Mouse (Mus musculus) c-Kit-positive CD71-negative TER-119-negative erythroid progenitor cells, embryonic 14.5 days (primary cell): ENCODE measurements around the gene Fam172a.
A peak's percentile ranks its signal among the peaks of the same experiment; 100 is the strongest.
"Not testable (repeated sequence)": the region's sequence is repeated elsewhere in the genome, so short reads cannot be mapped to it uniquely, and the experiment has no call there.

Experiments
- DNase-seq: peaks from one replicate; pipeline ENCODE4 v3.0.0-alpha.2; 2013; ENCODE audit warnings: low read depth

Fam172a gene

DNA sequence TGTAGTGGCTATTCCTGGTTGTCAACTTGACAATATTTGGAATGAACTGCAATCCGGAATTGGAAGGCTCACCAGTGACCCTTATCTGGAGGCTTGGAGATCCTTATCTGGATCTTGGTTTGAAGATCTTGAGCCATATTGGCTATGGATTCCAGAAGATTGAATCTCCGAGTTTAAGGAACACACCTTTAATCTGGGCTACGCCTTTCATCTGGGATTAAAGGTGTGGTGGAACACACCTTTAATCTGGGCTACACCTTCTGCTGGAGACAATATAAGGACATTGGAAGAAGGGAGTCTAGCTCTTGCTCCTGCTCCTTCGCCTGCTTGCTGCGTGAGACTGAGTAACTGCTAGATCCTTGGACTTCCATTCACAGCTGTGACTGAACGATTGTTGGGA, at the start of gene Fam172a:
Gene Fam172a, plus strand, starts transcription at position 301 of the 400 bp plus-strand sequence.
- not testable (repeated sequence) for DNase-seq

DNA sequence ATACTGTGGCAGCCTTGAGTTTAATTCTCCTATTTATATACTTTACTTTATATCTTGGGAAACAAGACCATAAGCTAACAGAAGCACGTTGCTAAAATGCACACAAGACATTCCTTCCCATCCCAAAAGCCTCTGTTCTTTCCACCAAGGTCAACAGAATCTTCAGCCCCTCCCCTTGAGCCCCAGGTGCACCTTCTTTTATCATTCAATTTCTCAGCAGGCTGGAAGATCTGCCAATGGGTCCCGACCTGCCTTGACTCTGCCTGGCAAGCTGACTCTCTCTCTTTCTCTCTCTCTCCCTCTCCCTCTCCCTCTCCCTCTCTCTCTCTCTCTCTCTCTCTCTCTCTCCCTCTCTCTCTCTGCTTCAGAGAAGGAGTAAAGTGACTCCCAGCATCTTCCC, 13.2 kb upstream of the Fam172a start:
- no peak for DNase-seq

DNA sequence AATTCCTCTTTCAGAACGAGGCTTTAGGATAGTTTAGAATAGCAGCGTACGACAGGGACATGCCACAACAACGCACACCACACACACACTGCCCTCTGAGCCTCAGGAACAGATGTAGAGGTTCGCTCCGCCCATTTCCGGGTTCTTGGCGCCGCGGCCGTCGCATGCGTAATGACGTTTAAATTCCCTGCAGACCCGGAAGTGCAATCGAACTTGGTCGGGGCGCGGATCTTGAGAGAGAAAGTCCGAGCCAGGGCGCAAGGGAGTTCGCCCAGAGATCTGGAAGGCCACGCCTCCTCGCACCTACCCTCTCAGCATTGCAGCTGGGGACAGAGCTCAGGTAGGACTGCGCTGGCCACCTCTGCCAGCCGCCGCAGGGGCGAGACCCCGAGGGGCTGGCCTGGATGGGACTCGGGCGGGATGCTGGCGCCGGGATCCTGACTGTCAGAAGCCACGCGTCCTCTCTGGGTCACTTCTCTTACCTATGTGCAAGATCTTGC, 6.7 kb downstream of the Fam172a start:
- DNase-seq = peak; percentile 82

DNA sequence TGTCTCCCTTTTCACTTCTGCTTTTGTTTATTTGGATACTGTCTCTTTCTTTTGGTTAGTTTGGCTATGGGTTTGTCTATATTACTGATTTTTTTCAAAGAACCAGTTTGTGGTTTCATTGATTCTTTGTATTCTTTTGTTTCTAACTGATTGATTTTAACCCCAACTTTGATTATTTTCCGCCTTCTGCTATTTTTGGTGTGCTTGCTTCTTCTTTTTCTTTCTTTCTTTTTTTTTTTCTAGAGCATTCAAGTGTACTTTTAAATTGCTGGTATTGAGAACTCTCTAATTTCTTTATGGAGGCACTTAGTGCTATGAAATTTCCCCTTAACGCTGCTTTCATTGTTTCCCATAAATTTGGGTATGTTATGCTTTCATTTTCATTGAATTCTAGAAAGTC, 15.7 kb downstream of the Fam172a start:
- DNase-seq = no peak

DNA sequence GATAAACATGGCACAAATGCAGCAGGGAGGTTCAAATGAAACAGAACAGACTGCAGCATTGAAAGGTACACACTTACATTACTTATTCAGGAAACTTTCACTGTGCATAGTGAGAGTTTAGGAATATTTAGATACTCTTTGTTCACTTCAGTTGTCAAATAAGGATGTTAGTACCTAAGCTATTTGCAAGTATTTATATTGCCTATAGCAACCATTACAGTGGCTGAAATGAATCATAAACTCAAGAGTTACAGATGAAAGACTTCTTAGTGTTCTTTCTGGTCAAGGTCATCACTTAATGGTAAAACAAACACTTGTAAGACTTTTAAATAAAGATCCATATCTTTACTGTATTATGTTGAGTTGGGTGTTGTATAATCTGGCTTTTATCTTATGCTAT, 41.0 kb downstream of the Fam172a start:
- DNase-seq = no peak

DNA sequence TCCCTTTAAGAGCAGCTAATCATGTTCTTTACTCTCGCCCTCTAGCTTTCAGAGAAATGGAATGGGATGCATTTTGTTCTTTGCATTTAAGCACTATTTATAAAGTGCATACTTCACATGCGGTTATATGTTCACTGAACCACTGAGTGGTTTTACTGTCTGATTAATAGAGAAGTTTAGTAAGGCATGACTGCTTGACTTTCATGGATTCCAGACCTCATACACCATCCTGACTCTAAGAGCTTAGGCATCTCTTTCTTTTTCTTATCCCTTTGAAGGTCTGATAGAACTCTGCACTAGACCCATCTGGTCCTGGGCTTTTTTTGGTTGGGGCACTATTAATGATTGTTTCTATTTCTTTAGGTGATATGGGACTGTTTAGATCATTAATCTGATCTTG, 75.8 kb downstream of the Fam172a start:
- no peak for DNase-seq

DNA sequence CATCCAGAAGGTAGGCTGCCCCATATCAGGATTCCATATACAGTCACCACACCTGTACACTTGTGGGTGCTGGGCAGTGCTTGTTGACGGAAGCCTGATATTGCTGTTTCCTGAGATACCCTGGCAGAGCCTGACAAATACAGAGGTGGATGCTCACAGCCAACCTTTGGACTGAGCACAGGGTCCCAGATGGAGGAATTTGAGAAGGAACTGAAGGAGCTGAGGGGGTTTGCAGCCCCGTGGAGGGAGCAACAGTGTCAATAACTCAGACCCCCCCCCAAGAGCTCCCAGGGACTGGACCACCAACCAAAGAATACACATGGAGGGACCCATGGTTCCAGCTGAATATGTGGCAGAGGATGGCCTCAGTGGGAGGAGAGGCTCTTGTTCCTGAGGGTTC, 105.5 kb downstream of the Fam172a start:
- not testable (repeated sequence) for DNase-seq

DNA sequence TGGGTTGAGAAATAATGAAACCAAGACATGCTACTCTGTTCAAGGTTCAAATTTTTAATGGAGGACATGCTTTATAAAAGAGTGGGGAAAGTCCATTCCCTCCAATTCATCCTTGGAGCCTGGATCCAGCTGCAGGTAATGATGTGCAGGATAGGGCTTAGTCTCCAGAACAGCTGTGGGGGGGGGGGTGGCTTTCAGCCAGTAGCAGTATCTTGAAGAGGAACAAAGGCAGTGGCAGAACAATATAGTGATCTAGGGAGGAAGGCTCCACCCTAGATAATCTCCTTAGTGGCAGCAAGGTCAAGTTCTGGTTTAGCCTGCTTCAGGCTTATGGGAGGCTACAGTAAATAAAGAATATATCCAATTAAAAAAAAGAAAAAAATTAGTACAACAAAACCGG, 108.6 kb downstream of the Fam172a start:
- DNase-seq = no peak

DNA sequence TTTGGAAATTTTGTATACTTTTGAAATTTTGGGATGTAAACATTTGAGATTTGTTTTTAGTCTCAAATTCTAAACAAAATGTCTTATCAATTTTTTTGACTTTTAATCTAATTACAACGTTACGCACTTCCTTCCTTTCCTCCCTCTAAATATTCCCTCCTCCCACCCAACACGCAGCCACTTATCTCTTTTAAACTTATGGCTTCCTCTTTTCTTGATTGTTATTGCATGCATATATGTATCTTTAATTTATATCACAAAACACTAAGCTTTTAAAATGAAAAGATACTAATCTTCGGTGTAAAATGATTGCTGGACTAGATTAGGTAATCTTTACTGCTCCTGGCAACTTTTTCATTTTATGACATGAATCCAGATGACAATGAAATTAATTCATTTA, 124.3 kb downstream of the Fam172a start:
- DNase-seq = no peak

DNA sequence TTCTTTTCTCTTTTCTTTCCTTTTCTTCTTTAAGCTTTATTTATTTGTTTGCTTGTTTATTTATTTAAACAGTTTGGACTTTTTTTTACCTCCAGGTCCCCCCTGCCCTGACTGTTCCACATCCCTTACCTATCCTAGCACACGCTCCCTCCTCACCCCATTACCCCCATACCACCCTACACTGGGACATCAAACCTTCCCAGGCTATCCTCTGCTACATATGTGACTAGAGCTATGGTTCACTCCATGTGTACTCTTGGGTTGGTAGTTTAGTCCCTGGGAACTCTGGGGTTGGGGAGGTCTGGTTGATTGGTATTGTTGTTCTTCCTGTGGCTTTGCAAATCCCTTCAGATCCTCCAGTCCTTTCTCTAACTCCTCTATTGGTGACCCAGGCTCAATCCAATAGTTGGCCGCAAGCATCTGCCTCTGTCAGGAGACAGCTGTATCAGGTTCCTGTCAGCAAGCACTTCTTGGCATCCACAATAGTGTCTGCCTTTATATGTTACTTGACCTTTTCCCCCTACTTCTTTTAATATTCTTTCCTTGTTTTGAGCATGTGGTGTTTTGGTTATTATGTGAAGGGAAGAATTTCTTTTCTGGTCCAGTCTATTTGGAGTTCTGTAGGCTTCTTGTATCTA, 141.3 kb downstream of the Fam172a start:
- no peak for DNase-seq

DNA sequence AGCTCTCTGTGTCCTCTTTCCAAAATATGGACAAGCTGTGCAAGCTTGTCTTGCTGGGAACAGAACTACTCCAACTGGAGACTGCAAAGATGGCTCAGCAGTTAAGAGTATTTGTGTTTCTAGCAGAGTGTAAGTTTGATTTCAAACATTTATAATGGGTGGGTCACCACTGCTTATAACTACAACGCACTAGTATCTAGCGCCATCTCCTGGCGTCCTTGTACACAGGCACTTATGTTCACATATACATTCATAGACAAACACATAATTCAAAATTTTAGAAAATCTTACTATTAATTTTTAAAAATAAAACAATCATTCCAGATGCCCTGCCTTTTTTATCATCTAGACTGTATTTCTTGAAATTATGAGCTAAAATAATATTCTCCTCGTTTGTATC, 147.0 kb downstream of the Fam172a start:
- no peak for DNase-seq

DNA sequence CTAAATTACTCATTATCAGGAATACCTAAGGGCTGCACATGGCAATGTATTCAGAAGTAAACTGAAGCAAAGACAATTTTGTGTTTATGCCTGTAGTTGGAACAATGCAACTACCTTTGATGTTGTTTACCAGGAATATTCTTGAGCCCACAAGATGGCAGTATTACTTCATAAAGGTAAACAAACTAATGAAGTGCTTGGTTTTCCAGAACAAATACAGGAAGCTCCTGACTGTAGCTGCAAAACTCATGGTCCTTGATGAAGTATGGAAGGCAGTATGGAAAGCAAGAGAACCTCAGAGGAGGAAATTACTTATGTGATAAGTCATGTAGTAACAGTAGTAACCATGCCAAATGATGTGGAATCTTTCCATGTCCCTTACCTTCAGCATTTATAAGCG, 163.0 kb downstream of the Fam172a start:
- no peak for DNase-seq

DNA sequence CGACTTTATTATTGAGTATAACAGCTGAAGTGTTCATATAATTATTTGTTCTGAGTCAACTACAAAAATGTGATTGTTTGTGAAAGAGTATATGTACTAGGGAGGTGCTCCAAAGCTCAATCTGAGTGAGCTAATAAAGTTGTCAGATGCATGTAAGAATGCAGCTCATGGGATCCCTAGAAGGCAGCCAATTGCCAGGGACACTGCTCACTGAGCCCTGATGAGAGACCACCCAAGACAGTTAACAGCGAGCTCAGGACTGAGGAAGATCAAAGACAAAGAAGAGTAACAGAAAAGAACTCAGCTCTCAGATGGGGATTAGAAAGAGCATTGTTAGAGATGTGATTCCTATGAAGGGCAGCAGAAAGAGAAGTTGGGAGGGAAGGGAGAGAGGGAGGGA, 166.5 kb downstream of the Fam172a start:
- no peak for DNase-seq

DNA sequence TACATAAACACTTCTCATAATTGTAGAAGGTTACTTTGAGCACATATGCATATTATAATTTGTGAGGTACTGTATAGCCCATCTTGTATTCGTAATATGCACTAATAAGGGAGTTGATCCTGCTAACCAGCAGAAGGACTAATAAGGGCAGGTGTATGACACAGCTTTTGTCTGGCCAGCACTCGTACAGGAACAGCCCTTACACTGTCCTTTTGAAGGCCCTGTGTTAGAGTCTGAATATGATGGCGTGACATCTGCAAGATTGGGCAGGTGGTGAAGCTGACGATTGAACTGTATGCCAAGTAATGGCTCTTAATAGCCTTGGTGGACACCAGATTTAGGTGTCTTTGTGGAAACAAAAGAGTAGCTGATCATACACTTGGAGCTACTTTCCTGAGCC, 176.3 kb downstream of the Fam172a start:
- no peak for DNase-seq

DNA sequence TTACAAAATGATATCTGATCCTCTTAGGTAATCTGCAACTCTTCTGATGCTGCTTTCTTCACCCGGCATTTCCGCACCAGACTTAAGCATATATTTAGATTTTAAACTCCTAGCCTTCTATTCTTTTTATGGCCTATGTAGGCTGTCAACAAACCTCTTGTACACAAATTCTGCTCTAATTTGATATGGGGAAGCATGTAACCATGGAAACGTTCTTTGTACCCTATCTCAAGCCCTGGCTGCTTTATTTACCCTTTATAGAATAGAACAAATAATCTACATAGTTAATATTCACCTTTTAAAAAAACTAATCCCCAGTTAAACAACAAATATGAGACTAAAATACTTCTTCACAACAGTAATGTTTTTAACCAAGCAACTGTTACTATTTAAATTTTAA, 176.7 kb downstream of the Fam172a start:
- no peak for DNase-seq

DNA sequence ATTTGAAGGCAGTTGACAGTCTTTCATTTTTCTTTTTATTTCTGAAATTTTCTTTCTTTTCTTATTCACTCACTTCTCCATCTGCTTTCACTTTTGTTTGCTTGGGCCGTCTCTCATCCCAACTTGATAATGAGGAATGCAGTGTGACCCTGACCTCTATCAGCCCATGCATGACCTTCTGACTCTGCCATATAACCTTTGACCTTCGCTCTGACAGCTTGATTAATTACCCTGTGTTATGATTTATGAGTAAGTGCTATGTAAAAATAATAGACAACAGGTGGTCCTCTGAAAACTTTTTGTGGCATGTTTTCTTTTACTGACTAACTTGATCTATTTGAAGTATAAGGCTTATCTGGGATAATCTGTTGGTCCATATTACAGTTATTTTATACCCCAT, 195.8 kb downstream of the Fam172a start:
- DNase-seq = no peak

DNA sequence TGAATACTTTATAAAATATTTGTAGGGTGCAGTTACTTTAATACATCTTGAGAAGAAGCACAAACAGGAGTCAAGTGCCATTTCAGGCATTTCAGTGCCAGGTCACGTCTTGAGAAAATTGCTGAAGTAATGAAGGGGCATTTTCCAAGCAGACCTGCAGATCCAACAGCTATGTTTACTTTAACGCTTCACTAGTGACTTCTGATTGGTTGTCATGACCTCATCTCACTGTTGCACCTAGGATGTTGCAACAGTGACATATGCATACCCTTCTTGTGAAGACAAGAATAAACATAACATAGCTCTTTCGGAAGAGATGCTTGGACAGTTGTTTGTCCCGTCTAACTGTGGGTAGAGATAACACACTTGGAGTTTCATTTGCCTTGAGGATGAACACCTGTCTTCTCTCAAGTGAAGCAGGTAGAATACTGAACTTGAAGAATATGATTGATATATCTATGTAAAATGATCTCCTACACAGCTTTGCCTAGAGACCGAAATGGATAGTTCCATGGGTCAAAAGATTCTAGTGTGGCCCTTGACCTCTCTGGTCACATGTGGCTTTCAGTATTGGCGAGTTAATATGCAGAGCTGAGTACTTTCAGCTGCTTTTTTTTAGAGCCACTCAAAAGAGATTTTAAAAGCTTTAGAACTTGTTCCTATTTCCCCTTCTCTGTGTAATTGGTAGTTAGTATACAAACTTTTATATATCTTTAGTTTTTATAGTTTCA, 196.4 kb downstream of the Fam172a start:
- DNase-seq = no peak

DNA sequence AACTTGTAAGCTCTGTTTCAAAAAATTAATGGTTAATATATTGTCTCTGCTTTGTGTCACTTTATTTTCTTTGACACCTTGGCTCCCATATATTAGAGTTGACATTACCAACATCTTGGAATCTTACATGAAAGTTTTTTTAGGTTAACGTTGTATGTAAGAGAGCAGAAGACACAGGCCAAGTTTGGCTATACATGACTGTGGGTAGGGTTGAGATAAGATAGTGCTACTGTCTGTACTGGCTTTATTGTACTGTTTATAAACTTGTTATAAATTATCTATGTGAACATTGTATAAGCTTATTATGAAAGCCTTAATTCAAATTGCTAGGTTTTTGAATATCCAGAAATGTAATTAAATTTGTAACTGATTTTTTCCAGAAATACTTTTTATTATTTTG, 197.9 kb downstream of the Fam172a start:
- DNase-seq = no peak

DNA sequence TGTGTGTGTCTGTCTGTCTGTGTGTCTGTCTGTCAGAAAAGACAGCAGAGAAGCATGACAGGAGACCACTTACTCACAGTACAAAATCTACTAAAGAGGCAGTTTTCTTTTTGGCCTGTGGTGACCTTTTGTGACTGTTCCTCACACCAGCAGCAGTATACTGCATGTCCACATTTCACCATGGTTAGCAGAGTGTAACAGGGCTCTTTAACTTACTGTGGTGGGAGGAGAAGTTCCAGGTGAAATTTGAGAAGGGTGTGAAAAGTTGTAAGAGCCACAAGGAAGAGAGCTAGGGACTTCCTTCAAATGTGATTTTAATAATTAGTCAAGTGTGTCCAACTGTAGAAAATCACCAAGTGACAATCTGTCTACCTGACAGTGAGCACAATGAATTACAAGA, 199.0 kb downstream of the Fam172a start:
- DNase-seq = no peak

DNA sequence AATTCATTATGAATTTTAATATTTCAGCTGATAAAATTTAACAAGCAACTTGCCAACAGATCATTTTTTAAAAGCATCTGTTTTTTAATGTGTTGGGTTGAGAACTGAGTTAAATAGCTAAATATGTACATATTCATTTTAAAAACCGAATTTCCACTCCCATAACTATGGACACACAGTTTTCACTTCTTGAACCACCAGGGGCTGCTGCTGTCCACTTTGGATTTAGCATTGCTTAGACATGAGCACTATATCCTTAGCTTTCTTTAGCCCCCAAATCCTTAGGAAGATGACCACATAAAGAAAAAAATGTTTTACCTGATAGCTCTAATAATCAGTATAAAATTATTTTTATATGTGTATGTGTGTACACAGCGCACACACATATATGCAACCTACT, 207.4 kb downstream of the Fam172a start:
- DNase-seq = no peak

DNA sequence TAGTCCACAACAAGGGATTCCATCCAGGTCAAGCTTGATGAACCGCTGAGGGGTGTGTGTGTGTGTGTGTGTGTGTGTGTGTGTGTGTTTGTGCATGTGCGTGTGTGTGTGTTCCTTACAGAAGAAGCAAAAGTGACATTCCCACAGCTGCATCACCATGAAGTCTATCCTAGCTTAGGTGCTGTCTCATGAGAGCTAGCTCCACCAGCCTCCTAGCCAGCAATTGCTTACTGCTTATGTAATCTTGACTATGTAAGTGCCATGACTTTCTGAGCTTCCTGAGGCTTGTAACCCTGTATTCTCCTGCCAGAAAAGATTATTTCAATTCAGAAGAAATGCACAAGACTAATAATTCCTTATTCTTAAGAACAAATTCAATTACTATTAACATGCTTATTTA, 221.0 kb downstream of the Fam172a start:
- DNase-seq = no peak

DNA sequence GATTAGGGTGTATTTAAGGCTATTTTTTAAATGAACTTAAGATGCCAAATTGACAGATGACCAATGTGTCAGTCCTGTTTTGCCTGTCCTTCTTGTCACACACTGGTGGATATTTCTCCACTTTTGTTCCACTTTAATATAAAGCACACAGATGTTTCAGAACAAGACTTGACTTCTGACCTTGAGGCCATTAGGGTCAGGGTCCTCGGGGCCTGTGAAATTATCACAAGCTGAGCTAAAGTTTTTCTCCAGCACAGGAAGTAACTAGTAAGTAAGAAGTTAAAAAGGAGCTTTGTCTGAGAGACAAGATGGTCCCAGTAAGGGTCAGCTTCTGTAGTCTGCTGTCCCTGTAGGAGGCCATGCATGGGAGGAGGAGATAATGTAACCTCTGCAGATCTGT, 255.8 kb downstream of the Fam172a start:
- DNase-seq = no peak

DNA sequence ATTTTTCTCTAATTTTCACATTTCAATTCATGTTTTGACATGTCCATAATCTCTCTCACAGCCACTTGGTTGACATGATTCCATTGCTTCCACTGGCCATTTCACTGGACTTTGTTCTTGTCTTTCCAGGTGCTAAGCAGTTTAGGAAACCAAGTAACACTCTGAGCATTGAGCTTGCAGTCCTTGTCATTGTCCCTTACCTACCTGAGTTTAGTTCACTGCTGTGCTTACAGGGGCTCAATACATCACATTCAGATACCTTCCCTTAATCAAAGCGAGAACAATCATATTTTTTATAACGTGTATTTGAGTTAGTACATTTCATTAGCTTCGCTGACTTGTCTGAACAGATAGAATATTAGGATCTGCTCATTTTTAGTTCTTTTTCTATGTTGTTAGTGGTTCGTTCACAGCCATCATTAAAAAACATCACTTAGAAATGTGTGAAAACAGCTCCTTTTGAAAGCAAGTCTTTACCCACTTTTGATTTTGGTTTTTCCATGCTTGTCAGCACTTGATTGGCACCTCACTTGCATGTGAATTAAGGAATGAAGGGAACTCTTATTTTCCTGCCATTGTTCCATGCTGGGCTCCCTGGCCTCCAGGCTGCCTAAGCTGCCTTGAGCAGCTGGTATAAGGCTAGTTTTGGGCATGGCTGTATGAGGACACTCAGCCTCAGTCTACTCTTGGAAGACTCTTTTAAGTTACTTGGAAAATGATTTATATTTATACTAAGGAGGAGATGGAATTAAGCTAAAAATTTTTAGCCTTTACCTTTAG, 257.9 kb downstream of the Fam172a start:
- DNase-seq = no peak
